Mouse (Mus musculus): ENCODE measurements around the gene Dlk1. TPM values are rescaled to one million over a fixed set of nuclear protein-coding genes. Genes with fewer than 3 reads are reported as not detected.

The Dlk1 gene
- polyA plus RNA-seq, 1 experiment from 2014 or later = 57.7 TPM

DNA sequence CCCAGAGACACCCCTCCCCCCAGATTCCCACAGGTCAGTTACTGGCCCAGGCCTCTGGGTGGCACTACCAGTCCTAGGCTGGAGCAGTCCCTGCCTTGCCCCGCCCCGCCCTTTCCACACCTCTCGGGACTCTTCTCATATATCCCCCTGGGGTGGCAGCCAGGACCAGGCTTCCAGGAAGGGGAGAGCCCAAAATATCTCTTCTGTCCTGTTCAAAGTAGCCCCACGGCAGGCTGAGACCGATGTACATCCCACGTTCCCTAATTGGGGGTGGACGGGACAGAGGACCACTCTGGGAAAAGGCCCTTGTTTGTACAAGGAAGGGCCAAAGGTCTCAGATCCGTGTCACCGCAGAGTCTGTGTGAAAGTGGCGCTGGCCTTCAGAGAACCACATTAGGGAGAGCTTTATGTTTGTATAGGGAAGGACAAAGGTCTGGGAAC, 16.2 kb upstream of the Dlk1 start:
- Histone ChIP-seq H3K4me1 (ENCODE audit: control insufficient read depth, insufficient read depth, low read depth, low read length) (peaks cover 22% of the 10 kb centered on the region), H3K4me2 (ENCODE audit: low read length) (no peak overlapping the region), H3K27ac (ENCODE audit: low read depth, low read length) (no peak overlapping the region), H3K9me3 (ENCODE audit: control insufficient read depth, low read length) (no peaks in the 10 kb centered on the region), H3K36me3 (ENCODE audit: control insufficient read depth, insufficient read depth, low read length) (no peaks in the 10 kb centered on the region), H3K9ac (ENCODE audit: low read depth, low read length) (0 out of 2 replicates have a peak overlapping the region, but pooled peaks have one; percentile 27), H3K4me3 (ENCODE audit: low read length) (no peak overlapping the region), H3K27me3 (replicated peaks; ENCODE audit: control insufficient read depth, insufficient read depth, low read length) (peaks cover 6% of the 10 kb centered on the region; the same call in 1 of the 2 replicates)
- 10% methylated on average over 10 of the region's 10 CpGs for WGBS
- 0 out of 2 replicates have a peak, but pooled peaks have one; percentile 3 for ATAC-seq

DNA sequence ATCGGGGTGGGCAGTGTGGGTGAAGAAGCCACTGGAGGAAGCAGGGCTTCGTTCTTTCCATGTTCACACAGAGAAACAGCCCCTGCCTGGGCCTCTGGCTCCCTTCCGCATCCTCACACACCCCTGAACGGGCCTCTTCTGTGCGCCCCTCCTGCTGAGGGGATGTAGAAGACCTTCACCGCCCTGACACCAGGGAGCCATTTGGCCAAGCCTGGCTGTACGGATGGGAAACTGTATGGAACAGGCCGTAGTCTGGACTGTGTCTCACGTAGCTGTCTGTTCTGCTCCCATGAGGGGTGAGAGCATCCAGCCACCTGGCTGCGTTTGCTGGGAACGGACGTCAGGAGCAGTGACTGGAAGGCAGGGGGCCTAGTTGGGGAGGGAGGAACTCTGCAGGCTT, 15.8 kb upstream of the Dlk1 start:
- Histone ChIP-seq H3K36me3 (ENCODE audit: control insufficient read depth, insufficient read depth, low read length) (no peaks in the 10 kb centered on the region), H3K27ac (ENCODE audit: low read depth, low read length) (no peak overlapping the region), H3K4me3 (ENCODE audit: low read length) (no peak overlapping the region), H3K4me1 (ENCODE audit: control insufficient read depth, insufficient read depth, low read depth, low read length) (peaks cover 26% of the 10 kb centered on the region), H3K27me3 (replicated peaks; ENCODE audit: control insufficient read depth, insufficient read depth, low read length) (peaks cover 6% of the 10 kb centered on the region; the same call in 1 of the 2 replicates), H3K4me2 (ENCODE audit: low read length) (no peak overlapping the region), H3K9ac (ENCODE audit: low read depth, low read length) (peak overlapping the region; percentile 27; the same call in 1 of the 2 replicates), H3K9me3 (ENCODE audit: control insufficient read depth, low read length) (no peaks in the 10 kb centered on the region)
- ATAC-seq = peak; percentile 15; the same call in 1 of the 2 replicates
- 22% methylated on average over 12 of the region's 12 CpGs for WGBS

DNA sequence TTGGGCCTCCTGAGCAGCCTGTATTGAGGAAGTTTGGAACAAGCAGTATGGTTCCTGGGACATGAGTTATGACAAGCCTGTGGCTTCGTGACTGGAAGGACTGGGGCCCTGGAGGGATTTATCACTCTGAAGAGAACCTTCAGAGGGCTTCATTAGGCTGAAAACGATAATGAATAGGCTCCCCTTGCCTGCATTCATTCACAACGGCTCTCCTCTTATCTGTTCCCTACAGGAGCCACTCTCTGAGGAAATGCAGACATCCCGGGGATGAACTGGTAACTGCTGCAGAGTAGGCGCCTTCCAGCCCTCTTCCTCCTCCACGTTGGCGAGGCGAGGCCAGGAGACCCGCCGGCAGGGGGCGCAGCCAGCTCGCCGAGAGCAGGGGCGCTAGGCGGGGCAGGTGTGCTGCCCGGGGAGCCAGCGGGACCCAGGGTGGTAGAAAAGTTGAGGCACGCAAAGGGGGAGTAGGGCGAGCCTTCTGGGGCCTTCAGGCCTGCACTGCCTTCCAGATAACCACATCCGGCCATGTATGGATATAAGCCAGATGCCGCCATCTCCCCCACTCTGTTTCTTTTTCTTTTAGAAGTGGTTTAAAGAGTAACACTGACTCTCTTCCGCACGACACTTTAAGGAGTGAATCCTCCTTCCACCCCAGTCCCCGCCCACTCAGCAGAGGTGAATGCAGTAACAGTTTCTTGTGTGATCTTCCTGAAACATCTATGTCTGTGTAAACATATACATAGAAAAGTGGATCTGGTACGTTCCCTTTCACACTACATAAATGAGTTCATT, 14.9 kb upstream of the Dlk1 start:
- 7% methylated on average over 23 of the region's 25 CpGs for WGBS
- no peaks in the 10 kb centered on the region for H3K9me3 ChIP-seq (ENCODE audit: control insufficient read depth, low read length)
- no peak overlapping the region; the same call in 1 of the 2 replicates for H3K9ac ChIP-seq (ENCODE audit: low read depth, low read length)
- H3K4me2 ChIP-seq (ENCODE audit: low read length) = peak overlapping the region; percentile 46
- H3K4me3 ChIP-seq (ENCODE audit: low read length) = no peak overlapping the region; the same call in 1 of the 2 replicates
- H3K27ac ChIP-seq (ENCODE audit: low read depth, low read length) = no peak overlapping the region
- peaks cover 26% of the 10 kb centered on the region for H3K4me1 ChIP-seq (ENCODE audit: control insufficient read depth, insufficient read depth, low read depth, low read length)
- peaks cover 6% of the 10 kb centered on the region; the same call in 1 of the 2 replicates for H3K27me3 ChIP-seq (replicated peaks; ENCODE audit: control insufficient read depth, insufficient read depth, low read length)
- peak; percentile 43; the same call in 1 of the 2 replicates for ATAC-seq
- H3K36me3 ChIP-seq (ENCODE audit: control insufficient read depth, insufficient read depth, low read length) = no peaks in the 10 kb centered on the region

- Histone ChIP-seq H3K27me3 (replicated peaks; ENCODE audit: control insufficient read depth, insufficient read depth, low read length) (peaks cover 6% of the 10 kb centered on the region; the same call in 1 of the 2 replicates), H3K27ac (ENCODE audit: low read depth, low read length) (no peak overlapping the region), H3K4me2 (ENCODE audit: low read length) (no peak overlapping the region), H3K36me3 (ENCODE audit: control insufficient read depth, insufficient read depth, low read length) (no peaks in the 10 kb centered on the region), H3K4me3 (ENCODE audit: low read length) (no peak overlapping the region), H3K9me3 (ENCODE audit: control insufficient read depth, low read length) (no peaks in the 10 kb centered on the region), H3K9ac (ENCODE audit: low read depth, low read length) (no peak overlapping the region), H3K4me1 (ENCODE audit: control insufficient read depth, insufficient read depth, low read depth, low read length) (peaks cover 26% of the 10 kb centered on the region)
- WGBS = 76% methylated on average over 6 of the region's 6 CpGs
- no peak for ATAC-seq
These were observed 14.2 kb upstream of the Dlk1 start for GRCm38 (mm10) chr12:109438383-109438782.

- 51% methylated on average over 6 of the region's 6 CpGs for WGBS
- no peaks in the 10 kb centered on the region for H3K9me3 ChIP-seq (ENCODE audit: control insufficient read depth, low read length)
- no peak overlapping the region for H3K4me3 ChIP-seq (ENCODE audit: low read length)
- H3K27ac ChIP-seq (ENCODE audit: low read depth, low read length) = no peak overlapping the region
- no peak for ATAC-seq
- H3K4me1 ChIP-seq (ENCODE audit: control insufficient read depth, insufficient read depth, low read depth, low read length) = peaks cover 26% of the 10 kb centered on the region
- H3K4me2 ChIP-seq (ENCODE audit: low read length) = no peak overlapping the region
- H3K27me3 ChIP-seq (replicated peaks; ENCODE audit: control insufficient read depth, insufficient read depth, low read length) = peaks cover 11% of the 10 kb centered on the region
- no peaks in the 10 kb centered on the region for H3K36me3 ChIP-seq (ENCODE audit: control insufficient read depth, insufficient read depth, low read length)
- H3K9ac ChIP-seq (ENCODE audit: low read depth, low read length) = no peak overlapping the region
These were observed 12.6 kb upstream of the Dlk1 start for GRCm38 (mm10) chr12:109439974-109440373.

DNA sequence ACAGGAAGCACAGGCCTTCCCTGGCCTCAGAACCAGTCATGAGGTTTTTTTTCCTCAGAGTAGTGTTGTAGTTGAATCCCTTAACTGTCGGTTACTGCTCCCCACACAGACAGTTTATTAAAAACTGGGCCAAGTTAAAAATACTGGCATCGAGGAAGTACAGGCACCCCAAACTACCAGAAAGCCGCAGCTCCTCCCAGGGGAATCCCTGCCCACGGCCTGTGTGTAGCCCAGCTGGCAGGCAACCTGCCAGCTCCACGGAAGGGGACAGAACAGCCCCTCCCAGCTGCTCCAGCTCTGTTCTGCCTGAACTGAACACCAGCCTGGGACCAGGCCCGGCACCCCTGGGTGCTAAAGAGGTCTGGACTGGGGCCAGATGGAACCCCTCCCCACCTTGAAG, 11.3 kb upstream of the Dlk1 start:
- no peaks in the 10 kb centered on the region for H3K9me3 ChIP-seq (ENCODE audit: control insufficient read depth, low read length)
- peaks cover 10% of the 10 kb centered on the region for H3K27me3 ChIP-seq (replicated peaks; ENCODE audit: control insufficient read depth, insufficient read depth, low read length)
- H3K4me1 ChIP-seq (ENCODE audit: control insufficient read depth, insufficient read depth, low read depth, low read length) = peaks cover 34% of the 10 kb centered on the region
- H3K27ac ChIP-seq (ENCODE audit: low read depth, low read length) = no peak overlapping the region
- no peak overlapping the region for H3K4me3 ChIP-seq (ENCODE audit: low read length)
- no peak overlapping the region; the same call in 1 of the 2 replicates for H3K9ac ChIP-seq (ENCODE audit: low read depth, low read length)
- no peaks in the 10 kb centered on the region for H3K36me3 ChIP-seq (ENCODE audit: control insufficient read depth, insufficient read depth, low read length)
- no peak overlapping the region for H3K4me2 ChIP-seq (ENCODE audit: low read length)
- WGBS = 33% methylated on average over 6 of the region's 6 CpGs
- ATAC-seq = no peak

- WGBS = 39% methylated on average over 13 of the region's 13 CpGs
- Histone ChIP-seq H3K27ac (ENCODE audit: low read depth, low read length) (no peak overlapping the region), H3K4me3 (ENCODE audit: low read length) (no peak overlapping the region), H3K4me1 (ENCODE audit: control insufficient read depth, insufficient read depth, low read depth, low read length) (peaks cover 33% of the 10 kb centered on the region), H3K36me3 (ENCODE audit: control insufficient read depth, insufficient read depth, low read length) (no peaks in the 10 kb centered on the region), H3K9ac (ENCODE audit: low read depth, low read length) (no peak overlapping the region), H3K27me3 (replicated peaks; ENCODE audit: control insufficient read depth, insufficient read depth, low read length) (peaks cover 16% of the 10 kb centered on the region), H3K9me3 (ENCODE audit: control insufficient read depth, low read length) (no peaks in the 10 kb centered on the region), H3K4me2 (ENCODE audit: low read length) (no peak overlapping the region)
- no peak for ATAC-seq
These were observed 10.5 kb upstream of the Dlk1 start for GRCm38 (mm10) chr12:109442115-109442514.

GRCm38 (mm10) chr12:109443276-109443675, 9.3 kb upstream of the Dlk1 start:
- Histone ChIP-seq H3K27ac (ENCODE audit: low read depth, low read length) (no peak overlapping the region), H3K9me3 (ENCODE audit: control insufficient read depth, low read length) (no peaks in the 10 kb centered on the region), H3K4me1 (ENCODE audit: control insufficient read depth, insufficient read depth, low read depth, low read length) (peaks cover 27% of the 10 kb centered on the region), H3K27me3 (replicated peaks; ENCODE audit: control insufficient read depth, insufficient read depth, low read length) (peaks cover 18% of the 10 kb centered on the region), H3K4me3 (ENCODE audit: low read length) (no peak overlapping the region), H3K4me2 (ENCODE audit: low read length) (no peak overlapping the region), H3K36me3 (ENCODE audit: control insufficient read depth, insufficient read depth, low read length) (no peaks in the 10 kb centered on the region), H3K9ac (ENCODE audit: low read depth, low read length) (no peak overlapping the region)
- WGBS = 76% methylated on average over 3 of the region's 3 CpGs
- ATAC-seq = no peak

- Histone ChIP-seq H3K36me3 (ENCODE audit: control insufficient read depth, insufficient read depth, low read length) (no peaks in the 10 kb centered on the region), H3K27ac (ENCODE audit: low read depth, low read length) (no peak overlapping the region), H3K9me3 (ENCODE audit: control insufficient read depth, low read length) (no peaks in the 10 kb centered on the region), H3K4me3 (ENCODE audit: low read length) (no peak overlapping the region), H3K4me2 (ENCODE audit: low read length) (no peak overlapping the region), H3K9ac (ENCODE audit: low read depth, low read length) (no peak overlapping the region), H3K27me3 (replicated peaks; ENCODE audit: control insufficient read depth, insufficient read depth, low read length) (peaks cover 20% of the 10 kb centered on the region), H3K4me1 (ENCODE audit: control insufficient read depth, insufficient read depth, low read depth, low read length) (peaks cover 27% of the 10 kb centered on the region)
- 67% methylated on average over 5 of the region's 5 CpGs for WGBS
- no peak for ATAC-seq
These were observed 7.6 kb upstream of the Dlk1 start for GRCm38 (mm10) chr12:109444999-109445398.

All from hindbrain, embryonic 16.5 days (tissue).